Mouse (Mus musculus) kidney, postnatal 0 days (tissue): ENCODE measurements around the gene Phf21a. TPM values are rescaled to one million over a fixed set of nuclear protein-coding genes. Genes with fewer than 3 reads are reported as not detected.
A peak's percentile ranks its signal among the peaks of the same experiment; 100 is the strongest.

Source experiments
- ATAC-seq: fragments of 200-750 bp; cut with Nextera tagmentation; replicated peaks from 2 replicates; pipeline ENCODE4 v1.8.0; 2017; ENCODE audit warnings: low read depth, moderate number of reproducible peaks, moderate TSS enrichment, moderate library complexity; ENCODE audit not compliant: low FRiP score
- DNase-seq: peaks from one replicate; pipeline ENCODE4 v3.0.0-alpha.2; 2016; ENCODE audit warnings: low spot score
- H3K27ac ChIP-seq: fragments of 300-500 bp; sonication (generic); 2 replicates; pipeline ENCODE4 v1.5.1; 2014; ENCODE audit warnings: mild to moderate bottlenecking
- H3K27me3 ChIP-seq: fragments of 300-500 bp; sonication (generic); 2 replicates; pipeline ENCODE4 v1.6.1; 2014; ENCODE audit warnings: low read length, mixed read lengths; ENCODE audit not compliant: insufficient read depth
- H3K36me3 ChIP-seq: fragments of 300-500 bp; sonication (generic); 2 replicates; pipeline ENCODE4 v1.6.1; 2014; ENCODE audit warnings: low read length, mixed read lengths; ENCODE audit not compliant: insufficient read depth
- H3K4me1 ChIP-seq: fragments of 300-500 bp; sonication (generic); replicated peaks from 2 replicates; pipeline ENCODE4 v1.6.1; 2014; ENCODE audit warnings: antibody characterized with exemption, low read length, mixed read lengths; ENCODE audit not compliant: insufficient read depth
- H3K4me2 ChIP-seq: fragments of 300-500 bp; sonication (generic); 2 replicates; pipeline ENCODE4 v1.6.1; 2014; ENCODE audit warnings: mild to moderate bottlenecking, low read length, moderate library complexity, mixed read lengths
- H3K4me3 ChIP-seq: fragments of 300-500 bp; sonication (generic); replicated peaks from 2 replicates; pipeline ENCODE4 v1.5.1; 2014; ENCODE audit warnings: low read depth, low read length
- H3K9ac ChIP-seq: fragments of 300-500 bp; sonication (generic); 2 replicates; pipeline ENCODE4 v1.6.1; 2014; ENCODE audit warnings: low read depth, low read length
- H3K9me3 ChIP-seq: fragments of 300-500 bp; sonication (generic); replicated peaks from 2 replicates; pipeline ENCODE4 v1.6.1; 2016; ENCODE audit warnings: low read length, inconsistent platforms, mixed read lengths
- CTCF ChIP-seq: IDR thresholded peaks from 2 replicates; pipeline ENCODE4 v1.5.1; 2016; ENCODE audit warnings: antibody characterized with exemption, low read depth, mild to moderate bottlenecking, moderate library complexity
- WGBS: fragments of 180-500 bp; shearing (Covaris S2); extraction: QIAGEN DNeasy Blood & Tissue Kit; methylation state at CpG from one replicate; pipeline ENCODE4 v1.1.7; 2014; 5-methylcytosine and 5-hydroxymethylcytosine counted together
- polyA plus RNA-seq: library from polyadenylated mRNA; unstranded; fragments of >200 nt; fragmentation: Nextera tagmentation; extraction: Ambion mirVana; gene quantifications from 2 replicates; pipeline ENCODE4 v1.2.1, GENCODE M21; 2015

Gene Phf21a
- polyA plus RNA-seq, 1 experiment from 2014 or later: 18.6 TPM

DNA sequence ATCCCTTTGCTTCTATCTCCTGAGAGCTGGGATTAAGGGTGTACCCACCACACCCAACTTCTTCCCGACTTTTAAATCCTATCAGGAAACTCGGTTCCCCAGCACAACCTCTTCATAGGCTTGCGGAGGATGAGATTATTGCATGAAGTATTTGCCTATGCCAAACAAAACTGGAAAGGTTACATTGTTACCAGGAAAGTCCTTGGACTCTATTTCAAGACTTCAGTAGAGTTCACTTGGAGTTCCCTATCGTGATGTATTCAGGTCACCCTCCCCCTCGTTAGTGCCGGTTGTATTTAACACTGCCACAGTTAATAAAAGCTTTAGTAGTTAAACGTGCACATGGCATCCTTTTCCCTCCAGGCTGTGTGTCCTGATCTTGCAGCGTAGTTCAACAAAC is 1.2 kb downstream of the Phf21a start:
- WGBS: 44% methylated on average over 8 of the region's 8 CpGs
- Histone ChIP-seq H3K27me3 (no peaks in the 10 kb centered on the region), H3K9me3 (no peaks in the 10 kb centered on the region), H3K9ac (no peak overlapping the region), H3K4me2 (no peak overlapping the region), H3K36me3 (no peaks in the 10 kb centered on the region), H3K27ac (no peak overlapping the region), H3K4me3 (no peak overlapping the region), H3K4me1 (no peaks in the 10 kb centered on the region)
- TF ChIP-seq CTCF: no peak
- ATAC-seq (no peak), DNase-seq (no peak)

DNA sequence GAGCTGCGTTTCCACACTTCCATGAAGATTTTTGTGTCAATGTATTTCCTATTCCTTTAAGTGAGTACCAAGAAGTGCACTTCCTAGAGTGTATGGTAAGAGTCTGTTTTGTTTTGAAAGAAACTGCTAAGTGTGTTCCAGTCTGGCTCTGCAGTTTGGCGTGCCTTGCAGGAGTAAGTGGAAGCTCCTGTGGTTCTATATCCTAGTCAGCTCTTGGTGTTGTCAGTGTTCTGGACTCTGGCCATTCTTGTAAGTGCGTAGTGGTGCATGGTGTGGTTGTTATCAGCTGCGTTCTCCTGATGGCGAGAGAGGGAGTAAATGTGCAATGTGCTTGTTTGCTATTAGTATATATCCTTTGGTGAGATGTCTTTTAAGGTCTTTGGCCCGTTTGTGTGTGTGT is 7.9 kb downstream of the Phf21a start:
- no peak for DNase-seq
- no peak for TF ChIP-seq CTCF

DNA sequence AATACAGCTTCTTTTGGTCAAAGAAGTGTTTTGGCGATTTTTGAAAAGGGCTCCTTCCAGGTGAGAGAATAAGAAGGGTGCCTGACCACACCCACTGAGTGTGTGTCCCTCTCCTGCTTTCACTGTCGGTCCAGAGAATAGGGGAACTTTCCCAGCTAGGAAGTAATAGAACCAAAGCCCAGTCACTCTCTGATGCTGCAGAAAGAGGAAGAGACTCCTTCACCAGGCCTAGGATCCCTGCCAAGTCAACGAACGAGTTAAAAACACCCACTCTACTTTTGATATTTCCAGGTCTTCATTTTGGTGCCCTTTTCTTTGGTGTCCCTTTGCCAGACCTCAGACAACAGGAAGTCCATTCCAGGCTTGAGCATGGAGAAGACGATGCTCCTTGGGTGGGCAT is 31.6 kb downstream of the Phf21a start:
- WGBS: 69% methylated on average over 5 of the region's 5 CpGs
- no peaks in the 10 kb centered on the region for H3K27me3 ChIP-seq
- TF ChIP-seq CTCF: no peak
- no peaks in the 10 kb centered on the region for H3K4me1 ChIP-seq
- no peak overlapping the region for H3K9ac ChIP-seq
- no peak overlapping the region for H3K4me3 ChIP-seq
- no peak for ATAC-seq
- H3K27ac ChIP-seq: no peak overlapping the region
- H3K36me3 ChIP-seq: no peaks in the 10 kb centered on the region
- no peak overlapping the region for H3K4me2 ChIP-seq
- DNase-seq: no peak
- no peaks in the 10 kb centered on the region for H3K9me3 ChIP-seq

More for the DNA sequence above, 7.9 kb downstream of the Phf21a start:
- H3K9me3 ChIP-seq: no peaks in the 10 kb centered on the region
- no peaks in the 10 kb centered on the region for H3K27me3 ChIP-seq
- H3K27ac ChIP-seq: no peak overlapping the region
- H3K4me3 ChIP-seq: no peak overlapping the region
- 85% methylated on average over 6 of the region's 6 CpGs for WGBS
- H3K9ac ChIP-seq: no peak overlapping the region
- H3K4me1 ChIP-seq: no peaks in the 10 kb centered on the region
- ATAC-seq: no peak
- H3K36me3 ChIP-seq: no peaks in the 10 kb centered on the region
- no peak overlapping the region for H3K4me2 ChIP-seq

DNA sequence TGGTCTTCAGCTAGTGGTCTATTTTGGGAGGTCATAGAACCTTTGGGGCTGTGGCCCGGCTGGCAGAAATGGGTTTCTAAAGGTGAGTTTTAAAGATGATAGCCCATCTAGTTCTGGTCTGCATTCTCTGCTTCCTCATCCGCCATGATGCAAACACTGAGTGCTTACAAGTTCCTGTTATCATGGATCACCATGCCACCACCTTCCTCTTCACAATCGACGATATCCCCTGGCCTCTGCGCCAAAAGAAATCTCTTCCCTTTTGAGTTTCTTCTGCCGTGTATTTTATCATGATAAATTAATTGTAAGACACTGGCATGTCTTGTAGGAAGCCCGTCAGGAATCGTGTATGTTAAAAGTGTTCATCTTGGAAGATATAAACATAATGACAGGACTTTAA is 32.4 kb downstream of the Phf21a start:
- no peak overlapping the region for H3K9ac ChIP-seq
- H3K4me3 ChIP-seq: no peak overlapping the region
- H3K27ac ChIP-seq: no peak overlapping the region
- no peak overlapping the region for H3K4me2 ChIP-seq
- ATAC-seq (no peak), DNase-seq (no peak)
- H3K4me1 ChIP-seq: no peaks in the 10 kb centered on the region
- no peak for TF ChIP-seq CTCF
- no peaks in the 10 kb centered on the region for H3K9me3 ChIP-seq
- 93% methylated on average over 8 of the region's 8 CpGs for WGBS
- no peaks in the 10 kb centered on the region for H3K27me3 ChIP-seq
- H3K36me3 ChIP-seq: no peaks in the 10 kb centered on the region

DNA sequence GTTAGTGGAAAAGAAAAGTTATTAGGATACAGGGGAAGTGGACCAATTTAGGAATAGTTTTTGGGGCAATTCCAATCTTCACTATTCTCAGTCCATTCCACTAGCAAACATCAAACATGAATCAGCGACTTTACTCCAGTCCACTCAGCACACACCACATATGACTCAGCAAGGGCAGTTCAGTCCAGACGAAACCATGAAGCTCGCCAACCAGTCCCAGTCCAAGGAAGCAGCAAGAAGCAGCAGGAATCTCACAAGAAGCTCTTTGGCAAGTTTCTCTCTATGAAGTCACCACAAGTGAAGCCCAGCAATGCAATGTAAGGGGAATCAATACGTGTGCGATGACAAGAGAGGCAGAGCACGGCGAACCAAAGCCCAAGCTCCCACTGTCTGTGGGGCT is 37.2 kb downstream of the Phf21a start:
- Histone ChIP-seq H3K36me3 (no peaks in the 10 kb centered on the region), H3K4me1 (no peaks in the 10 kb centered on the region), H3K27me3 (no peaks in the 10 kb centered on the region), H3K4me3 (no peak overlapping the region), H3K9ac (no peak overlapping the region), H3K27ac (no peak overlapping the region), H3K9me3 (no peaks in the 10 kb centered on the region), H3K4me2 (no peak overlapping the region)
- ATAC-seq (no peak), DNase-seq (no peak)
- WGBS: 96% methylated on average over 7 of the region's 7 CpGs
- no peak for TF ChIP-seq CTCF

DNA sequence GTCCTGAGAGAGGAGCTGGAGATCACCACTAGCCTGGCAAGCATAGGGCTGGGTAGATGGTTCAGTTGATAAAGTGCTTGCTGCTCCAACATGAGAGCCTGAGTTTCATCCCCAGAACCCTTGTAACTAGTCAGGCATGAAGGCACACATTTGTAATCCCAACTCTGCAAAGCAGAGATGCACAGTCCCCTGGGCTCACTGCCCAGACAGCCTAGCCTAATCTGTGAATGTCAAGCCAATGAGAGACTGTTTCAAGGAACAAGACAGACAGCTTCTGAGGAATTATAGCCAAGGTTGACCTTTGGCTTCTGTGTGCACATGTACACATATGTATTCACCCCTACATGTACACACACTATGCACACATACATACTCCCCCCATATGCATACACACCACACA is 45.8 kb downstream of the Phf21a start:
- H3K36me3 ChIP-seq: no peaks in the 10 kb centered on the region
- ATAC-seq: no peak

DNA sequence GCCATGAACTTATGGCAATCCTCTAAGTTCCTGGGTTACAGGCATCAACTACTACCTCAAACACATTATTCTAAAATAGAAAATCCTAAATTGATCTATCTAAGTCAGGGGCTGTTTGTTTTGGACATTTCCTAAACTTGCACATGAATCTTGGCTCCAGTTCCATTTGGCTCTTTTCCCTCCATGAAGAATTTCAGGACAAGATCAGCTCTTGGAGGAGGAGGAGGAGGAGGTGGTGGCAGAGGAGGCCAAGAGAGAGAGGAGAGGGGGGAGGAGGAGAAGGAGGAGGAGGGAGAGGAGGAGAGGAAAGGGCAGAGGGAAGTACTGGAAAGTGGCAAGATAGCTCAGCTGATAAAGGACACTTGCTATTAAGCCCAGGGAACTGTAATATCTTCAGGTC is 46.4 kb downstream of the Phf21a start:
- Histone ChIP-seq H3K9ac (no peak overlapping the region), H3K36me3 (no peaks in the 10 kb centered on the region), H3K27me3 (no peaks in the 10 kb centered on the region), H3K4me3 (no peak overlapping the region), H3K4me1 (no peaks in the 10 kb centered on the region), H3K27ac (no peak overlapping the region), H3K9me3 (no peaks in the 10 kb centered on the region), H3K4me2 (no peak overlapping the region)
- ATAC-seq (no peak), DNase-seq (peak; percentile 3)
- no peak for TF ChIP-seq CTCF

More for the DNA sequence above, 45.8 kb downstream of the Phf21a start:
- Histone ChIP-seq H3K4me3 (no peak overlapping the region), H3K9me3 (no peaks in the 10 kb centered on the region), H3K27me3 (no peaks in the 10 kb centered on the region), H3K27ac (no peak overlapping the region), H3K4me2 (no peak overlapping the region), H3K4me1 (no peaks in the 10 kb centered on the region), H3K9ac (no peak overlapping the region)
- no peak for DNase-seq
- no peak for TF ChIP-seq CTCF
